Mouse (Mus musculus): ENCODE measurements around the gene Phlpp2. TPM values are rescaled to one million over a fixed set of nuclear protein-coding genes. Genes with fewer than 3 reads are reported as not detected.

Gene Phlpp2
- total RNA-seq, 2 experiments from 2014 or later = 6.0 to 6.5 TPM

GRCm38 (mm10) chr8:109963421-109963820, 95.1 kb downstream of the Phlpp2 start:
- no peak for DNase-seq

GRCm38 (mm10) chr8:109964106-109964505, 95.8 kb downstream of the Phlpp2 start:
- DNase-seq = no peak

GRCm38 (mm10) chr8:109968837-109969236, 100.5 kb downstream of the Phlpp2 start:
- no peak for DNase-seq

GRCm38 (mm10) chr8:109970323-109970722, 102.0 kb downstream of the Phlpp2 start:
- no peak for DNase-seq

GRCm38 (mm10) chr8:109972901-109973300, 104.6 kb downstream of the Phlpp2 start:
- DNase-seq = no peak

- DNase-seq = no peak
Measured at GRCm38 (mm10) chr8:109979339-109979738, 111.0 kb downstream of the Phlpp2 start.

- DNase-seq = no peak
Measured at GRCm38 (mm10) chr8:109982386-109983105, 114.2 kb downstream of the Phlpp2 start.

- no peak for DNase-seq
Measured at GRCm38 (mm10) chr8:109983944-109984343, 115.6 kb downstream of the Phlpp2 start.

- no peak for DNase-seq
Measured at GRCm38 (mm10) chr8:109986384-109986783, 118.0 kb downstream of the Phlpp2 start.

GRCm38 (mm10) chr8:109987776-109988175, 119.4 kb downstream of the Phlpp2 start:
- no peak for DNase-seq

GRCm38 (mm10) chr8:109989151-109989550, 120.8 kb downstream of the Phlpp2 start:
- DNase-seq = no peak

- DNase-seq = no peak
Measured at GRCm38 (mm10) chr8:109990224-109990623, 121.9 kb downstream of the Phlpp2 start, which contains the start of gene Tat. Gene Tat, plus strand, starts transcription at chr8:109990437.

GRCm38 (mm10) chr8:109992166-109992565, 123.8 kb downstream of the Phlpp2 start:
- DNase-seq = no peak

GRCm38 (mm10) chr8:109992951-109993350, 124.6 kb downstream of the Phlpp2 start:
- no peak for DNase-seq

Other genes with a start within 250 kb of the Phlpp2 start
- 10 to 100 TPM; 60.4 to 64.6 TPM for gene Ist1, start 175.3 kb upstream of the Phlpp2 start, total RNA-seq (2021)
- gene Zfp821, start 163.0 kb upstream of the Phlpp2 start, total RNA-seq (2021) = 10 to 100 TPM; 23.3 to 24.3 TPM
- 10 to 100 TPM; 33.6 to 34.4 TPM for gene Atxn1l, start 130.8 kb upstream of the Phlpp2 start, total RNA-seq (2021)
- gene Ap1g1, start 90.0 kb upstream of the Phlpp2 start, total RNA-seq (2021) = 10 to 100 TPM; 51.8 to 55.9 TPM
- gene Marveld3, start 93.7 kb downstream of the Phlpp2 start, total RNA-seq (2021) = under 1 TPM; 0.36 to 0.63 TPM
- under 1 TPM in 1 of 2 experiments, not detected in 1; 0.14 TPM for gene Tat, start 121.9 kb downstream of the Phlpp2 start, total RNA-seq (2021)
- gene Chst4, start 171.2 kb downstream of the Phlpp2 start, total RNA-seq (2021) = 1 to 10 TPM; 2.1 to 4.0 TPM
- gene Zfp612, start 211.2 kb downstream of the Phlpp2 start, total RNA-seq (2021) = 1 to 10 TPM; 6.2 to 6.3 TPM
- gene Gm21964, start 232.7 kb downstream of the Phlpp2 start, total RNA-seq (2021) = not detected
- gene Gm17720, start 234.2 kb downstream of the Phlpp2 start, total RNA-seq (2021) = not detected

All from heart, postnatal 4 days (tissue).